Mouse (Mus musculus) left cerebral cortex, adult 6 months (tissue): ENCODE measurements around the gene Cenpi. TPM values are rescaled to one million over a fixed set of nuclear protein-coding genes. Genes with fewer than 3 reads are reported as not detected.

Experiments
- long read RNA-seq, 2 experiments: library from polyadenylated mRNA; unstranded; transcript quantifications; one replicate each; pipeline ENCODE4 v2.0.0; 2019 to 2020
- polyA plus RNA-seq: library from polyadenylated mRNA; unstranded; fragments of <200 nt; fragmentation: Nextera tagmentation; gene quantifications from 2 replicates; pipeline ENCODE4 v1.2.3, GENCODE M21; 2021

Gene Cenpi
- polyA plus RNA-seq = 0.21 and 0.40 TPM in 2 replicates
- long read RNA-seq, experiment 1, partial matches to known transcripts = 2 of 6 reads
- long read RNA-seq, experiment 1, other reads (novel, unspliced or antisense) = 2 of 6 reads
- long read RNA-seq, experiment 2, partial matches to known transcripts = 0 of 1 reads
- long read RNA-seq, experiment 2, other reads (novel, unspliced or antisense) = 0 of 1 reads

DNA sequence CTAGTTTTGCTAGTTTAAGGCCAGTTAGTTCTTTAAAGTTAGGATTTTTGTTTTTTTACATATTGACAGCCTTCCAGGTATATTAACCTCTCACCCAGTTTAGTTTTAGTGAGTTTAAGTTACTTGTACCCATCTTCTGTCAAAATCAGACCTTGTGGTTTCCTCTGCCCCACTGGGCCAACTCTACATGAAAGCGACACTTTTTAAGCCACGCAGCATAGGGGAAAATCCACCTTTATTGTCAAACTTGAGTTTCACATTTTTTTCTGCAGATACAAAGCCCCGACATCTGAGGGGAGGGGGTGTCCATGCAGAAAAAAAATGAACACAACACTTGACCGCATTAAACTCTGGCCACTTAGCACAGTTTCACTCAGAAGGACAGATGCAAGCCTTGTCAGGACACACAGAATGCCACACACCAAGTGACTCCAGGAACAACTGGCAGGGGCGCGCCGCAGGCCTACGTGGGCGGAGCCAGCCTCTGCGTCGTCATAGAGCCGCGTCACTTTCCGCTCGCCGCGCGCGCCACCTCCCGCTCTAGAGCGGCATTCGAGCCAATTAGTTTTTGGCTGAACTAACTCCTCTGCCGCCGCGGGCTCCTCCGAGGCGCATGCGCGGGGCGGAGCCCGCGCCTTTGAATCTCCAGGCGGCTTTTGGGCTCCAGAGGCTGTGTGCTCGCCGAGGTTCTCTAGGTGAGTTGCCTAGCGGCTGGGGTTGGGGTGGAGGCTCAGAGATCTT, at the start of gene Cenpi:
TSS of gene Cenpi (plus strand) at position 551 of the 741 bp plus-strand sequence.

DNA sequence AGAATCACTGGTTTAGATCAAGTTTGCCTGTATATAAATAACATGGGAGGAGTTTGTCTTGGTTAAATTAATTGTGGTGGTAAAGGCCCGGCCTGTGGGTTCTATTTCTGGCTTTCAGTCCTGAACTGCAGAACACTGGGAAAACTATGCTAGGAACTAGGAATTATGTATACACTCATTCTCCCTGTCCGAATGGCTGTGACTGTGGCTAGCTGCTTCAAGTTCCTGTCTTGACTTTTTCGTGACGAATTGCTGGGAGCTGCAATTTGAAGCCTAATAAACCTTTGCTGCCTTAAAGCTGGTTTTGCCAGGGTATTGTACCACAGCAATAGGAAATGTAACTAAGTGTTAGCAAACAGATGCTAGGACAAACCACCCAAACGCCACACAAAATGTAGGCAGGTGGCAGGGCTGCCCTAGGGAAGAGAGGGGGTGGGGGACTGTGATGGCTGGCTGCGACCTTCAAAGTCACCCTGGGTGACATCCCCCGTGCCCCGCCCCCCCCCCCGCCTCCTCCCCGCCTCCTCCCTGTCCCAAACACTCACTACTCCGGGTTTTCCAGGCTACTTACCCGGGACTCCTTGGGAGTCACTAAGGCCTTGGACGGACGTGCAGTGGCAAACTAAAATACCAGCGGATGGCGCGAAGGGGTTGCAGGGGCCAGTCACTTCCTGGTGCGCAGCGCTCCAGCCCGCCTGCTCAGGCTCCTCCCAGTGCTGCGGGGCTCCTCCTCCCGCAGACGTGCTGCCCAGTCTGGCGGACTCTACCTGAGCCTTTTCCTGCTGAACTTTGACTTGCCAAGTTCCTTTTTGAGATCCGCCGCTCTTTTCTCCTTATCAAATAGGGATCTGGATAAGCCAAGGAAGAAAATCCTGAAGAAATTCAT, 31.4 kb upstream of the Cenpi start, which contains the start of gene Trmt2b:
TSS of gene Trmt2b (minus strand) at position 710 of the 886 bp plus-strand sequence.

DNA sequence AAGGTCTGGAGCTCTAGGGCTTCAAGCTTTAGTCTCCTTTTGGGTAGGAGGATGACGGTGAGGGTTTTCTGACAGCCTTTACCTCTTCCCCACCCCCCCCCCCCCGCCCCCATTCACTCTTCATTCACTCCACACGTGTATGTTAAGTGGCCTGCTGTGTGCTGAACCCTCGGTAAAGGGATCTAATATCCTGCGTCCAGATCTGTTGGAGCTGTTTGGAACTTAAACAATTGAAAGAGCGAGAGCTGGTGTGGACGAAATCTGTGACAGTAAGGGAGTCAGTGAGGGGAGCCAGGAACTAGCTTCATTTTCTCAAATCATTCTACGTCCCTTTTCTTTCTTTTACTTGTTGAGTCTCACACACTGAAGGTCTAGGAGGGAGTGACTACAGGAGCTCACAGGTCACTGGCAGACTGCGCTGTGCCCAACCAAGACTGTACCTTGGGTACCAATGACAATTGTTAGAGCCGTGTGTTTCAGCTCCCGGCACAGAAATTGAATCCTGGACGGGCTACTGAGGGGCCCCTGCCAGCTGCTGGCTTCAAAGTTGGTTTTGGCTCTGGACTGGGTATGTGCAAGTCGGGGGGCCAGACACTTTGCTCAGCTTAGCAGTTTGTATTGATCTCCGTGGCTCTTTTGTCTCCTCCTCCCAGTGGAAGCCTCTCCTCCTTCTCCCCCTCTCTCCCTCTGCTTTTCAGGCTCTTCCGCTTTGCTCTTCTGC, 96.1 kb downstream of the Cenpi start, which contains the start of gene Drp2:
TSS of gene Drp2 (plus strand) at position 689 of the 721 bp plus-strand sequence.

Other genes with a start within 250 kb of the Cenpi start
- gene Cstf2, start 248.9 kb upstream of the Cenpi start, polyA plus RNA-seq = 32.2 and 32.9 TPM in 2 replicates
- gene Xkrx, start 146.0 kb upstream of the Cenpi start, polyA plus RNA-seq = 0.40 and 0.44 TPM in 2 replicates
- gene Arl13a, start 120.6 kb upstream of the Cenpi start, polyA plus RNA-seq = not detected in 2 replicates
- 0.13 TPM in 1 of 2 replicates, not detected in the other for gene Nox1, start 86.1 kb upstream of the Cenpi start, polyA plus RNA-seq
- gene Trmt2b, start 31.1 kb upstream of the Cenpi start, polyA plus RNA-seq = 7.0 and 7.4 TPM in 2 replicates
- gene Tmem35a, start 12.9 kb upstream of the Cenpi start, polyA plus RNA-seq = 66.7 and 67.7 TPM in 2 replicates
- 10.3 and 12.0 TPM in 2 replicates for gene Drp2, start 96.5 kb downstream of the Cenpi start, polyA plus RNA-seq
- 0.21 TPM in 1 of 2 replicates, not detected in the other for gene Taf7l, start 168.4 kb downstream of the Cenpi start, polyA plus RNA-seq
- 25.6 and 26.3 TPM in 2 replicates for gene Timm8a1, start 233.8 kb downstream of the Cenpi start, polyA plus RNA-seq